Mouse (Mus musculus): ENCODE measurements around the gene Gmeb1.
A peak's percentile ranks its signal among the peaks of the same experiment; 100 is the strongest.
"Not testable (repeated sequence)": the region's sequence is repeated elsewhere in the genome, so short reads cannot be mapped to it uniquely, and the experiment has no call there.

Gmeb1 gene

DNA sequence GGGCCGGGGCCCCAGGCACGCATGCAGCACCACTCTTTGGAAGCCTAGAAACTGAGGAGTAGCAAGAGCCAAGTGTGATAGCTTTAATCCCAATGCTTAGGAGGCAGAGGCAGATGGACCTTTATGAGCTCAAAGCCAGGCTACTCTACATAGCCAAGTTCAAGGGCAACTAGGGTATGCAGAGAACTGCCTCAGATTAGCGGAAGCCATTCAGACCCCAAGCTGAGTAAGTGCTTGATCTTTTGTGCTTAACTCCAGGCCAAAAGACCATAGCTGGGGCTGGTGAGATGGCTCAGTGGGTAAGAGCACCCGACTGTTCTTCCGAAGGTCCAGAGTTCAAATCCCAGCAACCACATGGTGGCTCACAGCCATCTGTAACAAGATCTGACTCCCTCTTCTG lies 39.4 kb downstream of the Gmeb1 start:
- not testable (repeated sequence) for DNase-seq (ENCODE audit: low spot score in 2 of 2)

DNA sequence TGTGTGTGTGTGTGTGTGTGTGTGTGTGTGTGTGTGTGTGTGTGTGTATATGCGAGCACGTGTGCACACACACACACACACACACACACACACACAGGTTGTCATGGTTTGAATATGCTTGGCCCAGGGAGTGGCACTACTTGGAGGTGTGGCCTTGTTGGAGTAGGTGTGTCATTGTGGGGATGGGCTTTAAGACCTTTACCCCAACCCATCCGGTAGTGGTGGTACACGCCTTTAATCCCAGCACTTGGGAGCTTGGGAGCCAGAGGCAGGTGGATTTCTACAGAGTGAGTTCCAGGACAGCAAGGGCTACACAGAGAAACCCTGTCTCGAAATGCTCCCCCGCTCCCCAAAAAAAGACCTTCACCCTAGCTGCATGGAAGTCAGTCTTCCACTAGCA lies 43.0 kb downstream of the Gmeb1 start:
- not testable (repeated sequence) for DNase-seq (ENCODE audit: low spot score in 2 of 2)

DNA sequence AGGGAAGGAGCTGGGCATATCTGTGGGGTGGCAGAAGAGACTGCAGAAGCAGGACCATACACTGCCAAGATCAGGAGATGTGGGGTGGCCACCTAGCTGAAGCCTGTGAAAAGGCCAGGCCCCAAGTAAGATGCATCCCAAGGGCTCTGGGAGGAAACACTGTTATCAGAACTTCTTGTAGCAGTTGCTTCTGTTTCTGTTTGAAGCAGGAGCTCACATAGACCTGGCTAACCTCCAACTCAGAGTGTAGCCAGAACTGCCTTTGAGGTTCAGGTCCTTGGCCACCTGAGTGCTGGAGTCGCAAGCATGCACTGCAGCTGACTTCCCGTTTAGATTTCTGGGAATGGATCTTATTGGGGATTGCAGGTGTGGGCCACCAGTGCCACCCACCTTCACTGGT lies 43.6 kb downstream of the Gmeb1 start:
- DNase-seq (ENCODE audit: low spot score in 2 of 2), result no peak

DNA sequence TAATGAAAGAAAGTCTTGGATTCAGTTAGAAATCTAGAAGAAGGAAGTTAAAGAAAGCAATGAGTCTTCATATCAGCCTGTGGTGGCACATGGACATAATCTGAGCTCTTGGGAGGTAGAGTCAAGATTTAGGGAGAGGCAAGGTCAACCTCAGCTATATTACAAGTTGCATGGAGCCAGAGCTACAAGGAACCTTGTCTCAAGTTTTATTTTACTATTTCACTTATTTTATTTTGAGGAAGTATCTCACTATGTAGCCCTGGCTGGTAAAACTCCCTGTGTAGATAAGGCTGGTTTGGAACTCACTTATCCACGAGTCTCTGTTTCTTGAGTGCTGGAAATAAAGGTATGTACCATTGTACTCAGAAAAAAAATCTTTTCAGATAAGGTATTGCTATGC lies 44.8 kb downstream of the Gmeb1 start:
- DNase-seq (ENCODE audit: low spot score in 2 of 2), result no peak

DNA sequence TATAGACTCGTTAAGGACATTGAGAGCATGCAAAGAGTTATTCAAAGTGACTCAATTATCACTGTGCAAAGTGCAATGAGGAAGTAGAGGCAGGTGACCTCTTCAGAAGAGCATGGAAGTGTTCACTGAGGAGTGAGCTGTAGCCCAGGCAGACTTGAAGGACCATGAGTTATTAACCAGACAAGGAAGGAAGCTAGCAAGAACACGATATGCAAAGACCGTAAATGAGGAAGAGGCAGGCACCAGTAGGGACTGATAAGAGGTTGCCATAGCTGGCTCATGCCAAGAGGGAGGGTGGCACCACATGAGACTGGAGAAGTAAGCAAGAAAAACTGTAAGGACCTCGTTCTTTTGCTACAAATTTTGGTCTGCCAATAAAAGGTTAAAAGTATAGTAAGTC lies 46.6 kb downstream of the Gmeb1 start:
- peak in 1 of 2 experiments; percentile 25 for DNase-seq (ENCODE audit: low spot score in 2 of 2)

DNA sequence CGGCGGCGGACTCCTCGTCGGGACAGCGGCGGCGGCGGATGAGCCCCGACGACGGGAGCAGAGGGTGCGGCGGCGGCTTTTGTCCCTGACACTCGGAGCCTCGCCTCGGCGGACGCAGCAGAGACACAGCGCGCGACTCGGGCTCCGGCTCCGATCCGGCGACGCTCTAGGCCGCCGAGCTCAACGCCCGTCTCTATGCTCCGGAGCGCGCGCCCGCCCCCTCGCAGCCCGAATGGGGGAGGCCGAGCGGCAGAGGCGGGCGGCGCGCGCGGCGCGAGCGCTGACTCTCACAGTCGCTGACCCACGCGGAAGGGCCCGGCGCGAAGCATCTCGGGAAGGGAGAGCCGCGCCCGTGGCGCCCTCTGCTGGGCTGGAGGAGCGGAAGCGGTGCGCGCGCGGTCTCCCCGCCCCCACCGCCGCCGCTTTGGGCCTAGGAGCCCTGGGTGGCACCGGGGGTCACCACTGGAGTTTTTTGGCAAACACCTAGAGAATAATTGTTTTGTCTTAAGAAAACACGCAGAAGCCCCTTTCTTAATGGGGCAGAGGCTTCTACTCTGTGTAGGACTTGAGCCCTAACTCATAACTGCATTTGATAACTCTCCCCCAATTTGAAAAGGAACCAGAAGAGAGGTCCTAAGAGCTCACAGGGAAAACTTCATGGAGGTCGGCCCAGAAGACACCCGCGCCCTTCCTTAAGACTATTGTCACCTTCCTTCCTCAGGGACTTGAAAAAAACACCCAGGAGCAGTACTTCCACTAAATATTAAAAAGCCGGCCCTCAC lies 49.3 kb downstream of the Gmeb1 start, which contains the start of gene Ythdf2:
Ythdf2 (minus strand) TSS at position 351 of the 782 bp plus-strand sequence.
- peak; percentile 94 to 96 for DNase-seq (ENCODE audit: low spot score in 2 of 2)

DNA sequence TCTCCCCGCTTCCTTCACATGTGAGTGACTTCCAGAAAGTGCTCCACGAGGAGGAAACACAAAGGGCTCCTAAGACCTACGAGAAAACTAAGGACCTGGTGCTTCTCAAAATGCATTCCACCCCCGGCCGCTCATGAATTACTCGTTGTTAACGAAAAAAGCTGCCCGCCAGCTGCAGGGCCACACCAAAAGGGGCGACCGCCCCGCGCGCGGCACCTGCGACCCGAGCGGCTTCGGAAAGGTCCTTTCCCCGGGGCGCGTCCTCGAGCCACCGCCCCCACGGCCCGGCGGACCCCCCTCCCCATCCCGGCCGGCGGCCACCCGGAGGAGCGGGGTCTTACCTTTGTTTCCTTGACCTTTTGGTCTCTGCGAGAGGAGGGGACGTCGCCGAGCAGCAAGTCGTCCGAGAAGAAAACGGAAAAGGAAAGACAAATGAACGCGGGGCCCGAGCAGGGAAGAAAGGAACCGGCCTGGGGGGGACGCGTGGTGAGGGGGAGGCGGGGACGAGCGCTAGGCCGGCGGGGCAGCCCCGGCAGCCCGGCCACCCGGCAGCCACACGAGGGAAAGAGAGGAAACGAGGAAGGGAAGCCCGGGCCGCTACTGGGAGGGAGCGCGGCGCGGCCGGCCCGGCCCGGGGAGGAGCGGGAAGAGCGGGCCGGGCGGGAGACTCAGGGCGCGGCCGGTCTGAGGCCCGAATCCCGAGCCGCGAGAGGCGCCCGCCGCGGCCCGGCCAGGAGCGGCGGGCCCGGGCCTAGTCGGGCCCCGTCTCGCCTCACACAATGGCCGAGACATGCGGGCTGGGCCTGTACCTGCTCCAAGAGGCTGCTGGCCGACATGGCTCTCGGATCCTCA lies 50.1 kb downstream of the Gmeb1 start:
- peak; percentile 4 to 8 for DNase-seq (ENCODE audit: low spot score in 2 of 2)

DNA sequence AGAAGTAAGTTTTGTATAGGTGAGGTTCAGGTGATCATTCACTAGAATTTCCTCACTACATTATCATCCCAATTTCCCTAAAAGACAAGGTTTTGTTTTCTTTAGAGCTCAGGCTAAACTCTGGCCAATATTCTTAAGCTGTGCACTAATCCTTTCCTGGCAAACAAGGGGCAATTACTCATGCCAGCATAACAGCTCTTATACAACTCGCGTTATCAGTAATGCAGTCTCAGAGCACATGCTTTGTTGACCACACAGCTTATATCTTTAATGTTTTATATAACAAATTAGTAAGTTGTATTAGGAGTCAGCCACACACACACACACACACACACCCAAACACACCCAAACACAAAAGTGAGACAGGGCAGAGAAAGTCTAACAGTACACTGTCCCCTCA lies 51.1 kb downstream of the Gmeb1 start:
- no peak for DNase-seq (ENCODE audit: low spot score in 2 of 2)

DNA sequence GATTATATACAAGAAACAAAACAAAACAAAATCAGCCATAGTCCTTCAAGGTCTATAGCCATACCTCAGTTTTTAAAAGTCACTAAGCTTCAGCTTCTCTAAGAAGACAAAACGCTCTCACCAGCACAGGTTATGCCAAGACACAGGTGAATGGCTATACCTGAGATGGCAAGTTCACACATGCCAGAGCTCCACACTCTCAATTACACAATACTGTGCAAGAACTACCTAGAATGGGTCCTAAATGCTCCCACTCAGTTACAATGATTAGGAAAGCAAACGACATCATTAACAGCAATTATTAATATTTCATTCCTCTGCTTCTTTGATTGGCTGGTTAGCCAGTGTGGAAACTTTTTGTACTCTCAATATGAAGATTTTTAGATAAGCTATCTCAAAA lies 52.1 kb downstream of the Gmeb1 start:
- DNase-seq (ENCODE audit: low spot score in 2 of 2), result no peak

DNA sequence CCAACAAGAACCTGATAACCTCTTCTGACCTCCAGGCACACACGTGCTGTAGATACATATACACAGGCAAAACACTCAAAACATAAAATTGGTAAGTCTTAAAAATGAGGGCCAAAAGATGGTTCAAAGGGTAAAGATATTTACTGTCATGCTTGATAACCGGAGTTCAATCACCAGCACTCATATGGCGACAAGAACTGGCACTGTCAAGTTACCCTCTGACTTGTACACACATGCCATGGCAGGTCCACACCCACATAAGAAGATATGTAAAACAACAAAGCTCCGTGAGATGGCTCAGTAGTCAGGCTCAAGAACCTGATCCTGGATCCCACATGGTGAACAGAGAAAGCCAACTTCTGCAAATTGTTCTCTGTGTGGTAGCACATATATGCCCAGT lies 54.1 kb downstream of the Gmeb1 start:
- DNase-seq (ENCODE audit: low spot score in 2 of 2), result no peak

DNA sequence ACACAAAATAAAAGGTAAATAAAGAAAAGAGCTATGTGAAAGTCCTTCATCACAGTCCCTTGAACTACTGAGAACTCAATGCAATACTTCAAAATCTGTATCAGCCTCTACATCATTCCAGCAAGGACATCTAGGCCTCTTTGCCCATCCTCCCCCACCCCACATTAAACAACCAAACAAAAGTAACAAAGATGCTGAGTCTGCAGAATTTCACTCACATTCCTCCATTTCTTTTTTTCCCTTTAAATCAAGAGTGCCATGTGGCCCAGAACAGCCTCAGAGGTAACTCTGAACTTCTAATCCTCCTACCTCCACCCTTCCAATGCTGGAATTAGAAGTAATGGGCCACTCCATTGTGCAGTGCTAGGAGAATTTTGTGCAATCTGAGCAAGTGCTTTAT lies 62.6 kb downstream of the Gmeb1 start:
- no peak for DNase-seq (ENCODE audit: low spot score in 2 of 2)

DNA sequence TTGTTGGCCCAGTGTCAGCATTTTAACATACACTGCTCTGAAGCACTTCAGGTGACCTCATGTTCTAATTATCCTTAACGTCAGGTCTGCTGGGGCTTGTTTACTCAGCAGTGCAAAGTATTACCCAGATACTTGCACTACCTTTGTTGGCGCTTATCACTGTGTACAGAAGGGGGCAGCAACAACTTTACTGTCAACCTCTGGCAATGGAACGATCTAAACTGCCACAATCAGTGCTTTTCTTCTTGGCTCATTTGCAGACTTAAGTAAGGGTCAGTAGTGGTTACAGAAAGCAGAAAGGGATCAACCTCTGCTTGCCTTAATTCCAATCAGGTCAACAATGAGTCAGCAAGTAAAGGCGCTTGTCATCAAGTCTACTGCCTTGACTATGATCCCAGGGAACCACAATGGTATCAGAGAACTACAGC lies 63.1 kb downstream of the Gmeb1 start:
- peak in 1 of 2 experiments; percentile 23 for DNase-seq (ENCODE audit: low spot score in 2 of 2)

DNA sequence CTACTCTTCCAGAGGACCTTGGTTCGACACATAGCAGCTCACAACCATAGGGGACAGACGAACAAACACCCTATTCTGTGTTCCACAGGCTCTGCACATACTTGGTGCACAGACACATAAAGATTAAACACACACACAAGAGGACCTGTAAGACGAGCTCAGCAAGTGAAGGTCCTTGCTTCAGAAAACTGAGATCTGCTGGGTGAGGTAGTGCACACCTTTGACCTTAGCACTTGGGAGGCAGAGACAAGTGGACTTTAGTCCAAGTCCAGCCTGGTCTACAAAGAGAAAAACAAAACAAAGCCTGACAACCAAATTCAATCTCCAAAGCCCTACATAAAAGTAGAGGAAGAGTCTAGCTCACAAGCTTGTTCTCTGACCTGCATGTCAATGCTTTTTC lies 66.4 kb downstream of the Gmeb1 start:
- no peak for DNase-seq (ENCODE audit: low spot score in 2 of 2)

DNA sequence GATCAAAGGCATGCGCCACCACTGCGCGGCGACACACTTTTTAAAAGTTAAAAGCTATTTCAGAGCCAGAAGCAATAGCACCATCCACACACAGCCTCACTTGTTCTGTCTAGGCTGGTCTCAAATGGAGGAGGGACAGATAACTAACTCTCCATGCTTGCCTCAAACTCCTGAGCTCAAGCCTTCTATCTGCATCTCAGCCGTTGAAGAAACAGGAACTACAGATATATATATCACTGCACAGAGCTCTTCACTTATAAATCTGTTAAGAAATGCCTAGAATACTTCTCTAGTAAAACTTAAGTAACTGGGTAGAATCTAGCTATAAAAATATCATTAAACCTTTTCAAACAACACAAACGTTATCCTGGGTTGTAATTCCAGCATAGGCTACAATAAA lies 67.0 kb downstream of the Gmeb1 start:
- DNase-seq (ENCODE audit: low spot score in 2 of 2), result no peak

DNA sequence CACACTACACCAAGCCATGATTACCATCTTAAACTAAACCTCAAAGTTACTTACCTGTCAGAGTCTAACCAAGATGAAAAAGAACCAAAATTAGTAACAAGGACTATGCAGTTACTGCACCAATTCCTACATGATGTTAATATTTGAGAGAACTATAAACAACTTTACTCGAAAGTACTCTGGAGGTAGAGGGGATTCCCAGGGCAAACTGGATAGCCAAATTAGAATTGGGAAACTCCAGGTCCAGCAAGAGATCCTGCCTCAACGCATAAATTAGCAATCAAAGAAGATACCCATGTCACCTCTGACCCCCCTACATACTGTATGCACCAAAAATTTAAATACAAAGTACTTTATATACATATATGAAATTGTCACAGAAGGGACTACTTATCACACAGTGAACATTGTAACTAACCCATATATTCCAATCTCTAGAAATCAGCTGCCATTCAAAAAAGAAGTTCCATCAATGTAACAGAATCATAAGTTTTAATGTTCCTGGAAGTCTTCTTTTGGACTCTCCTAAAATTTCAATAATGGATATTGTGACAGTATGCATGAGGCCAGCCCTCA lies 73.5 kb downstream of the Gmeb1 start:
- DNase-seq (ENCODE audit: low spot score in 2 of 2), result no peak

DNA sequence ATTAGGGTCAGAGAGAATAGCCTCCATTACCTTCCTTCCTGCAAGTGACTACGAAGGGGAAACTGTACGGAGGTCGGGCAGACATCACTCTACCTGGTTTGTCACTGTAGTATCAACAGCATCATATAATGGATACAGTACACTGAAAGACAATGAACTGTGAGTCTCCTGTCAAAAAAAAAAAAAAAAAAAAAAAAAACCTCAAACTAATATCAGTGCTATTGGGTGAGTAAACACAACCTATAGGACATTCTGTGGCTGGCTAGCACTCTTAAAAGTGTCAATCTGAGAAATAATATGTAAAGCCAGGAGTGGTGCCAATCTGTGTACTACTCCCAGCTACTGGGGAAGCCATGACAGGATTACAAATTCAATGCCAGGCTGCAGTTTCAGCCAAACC lies 78.2 kb downstream of the Gmeb1 start:
- DNase-seq (ENCODE audit: low spot score in 2 of 2), result no peak

DNA sequence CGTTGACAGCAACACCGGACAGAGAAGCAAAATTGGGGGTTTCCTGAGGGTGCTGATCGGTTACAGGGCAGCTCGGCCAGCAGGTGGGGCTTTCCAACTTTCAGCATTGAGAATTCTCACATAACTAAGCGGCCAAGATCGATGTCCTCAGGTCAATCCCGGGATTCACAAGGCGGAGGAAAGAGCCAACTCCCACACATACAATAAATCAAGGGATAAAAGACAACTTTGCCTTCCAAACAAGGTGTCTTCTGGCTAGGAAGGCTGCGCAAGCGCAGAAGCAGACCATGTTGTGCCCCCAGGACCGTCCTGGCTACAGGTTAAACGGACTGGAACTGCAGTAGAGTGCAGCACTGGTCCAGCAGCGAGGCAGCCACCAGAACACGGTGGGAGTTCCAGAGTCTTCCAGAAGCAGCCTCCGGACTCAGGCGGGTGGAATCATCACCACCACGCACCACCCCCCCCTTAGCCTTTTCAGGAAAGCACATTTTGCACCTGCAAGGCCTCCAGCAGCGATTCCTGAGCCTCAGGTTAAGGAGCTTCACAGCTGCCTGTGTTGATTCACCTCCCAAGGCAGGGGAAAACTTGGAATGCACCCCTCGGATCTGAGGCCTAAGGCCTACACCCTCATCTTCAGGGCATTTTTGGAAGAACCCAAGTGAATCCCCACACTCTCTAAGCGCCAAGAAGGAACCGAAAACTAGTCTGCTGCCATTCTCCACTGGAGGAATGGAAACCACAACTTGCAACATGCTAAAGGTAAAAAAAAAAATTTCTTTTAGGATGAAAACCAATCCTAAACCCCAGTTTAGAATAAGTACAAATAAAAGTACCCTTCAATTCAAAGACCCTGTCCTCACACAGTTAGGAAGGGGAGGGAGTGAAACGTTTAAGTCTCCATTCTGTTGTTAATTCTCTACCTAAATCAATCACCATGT lies 79.4 kb downstream of the Gmeb1 start:
- DNase-seq (ENCODE audit: low spot score in 2 of 2), result no peak

DNA sequence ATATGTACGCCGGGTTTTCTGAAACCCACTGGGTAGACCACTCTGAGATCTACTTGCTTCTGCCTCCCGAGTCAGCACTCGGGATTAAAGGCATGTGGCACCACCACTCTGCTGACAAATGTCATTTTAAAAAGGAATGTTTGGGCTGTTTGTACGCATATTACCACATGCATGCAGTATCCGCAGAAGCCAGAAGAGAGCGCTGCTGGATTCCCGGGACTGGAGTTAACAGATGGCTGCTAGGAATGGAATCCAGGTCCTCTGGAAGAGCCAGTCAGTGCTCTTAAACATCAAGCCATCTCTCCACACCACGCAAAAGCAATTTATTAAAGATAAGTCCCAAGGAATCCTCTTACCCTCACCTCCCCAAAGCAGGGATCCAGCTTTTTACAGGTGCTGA lies 80.7 kb downstream of the Gmeb1 start:
- DNase-seq (ENCODE audit: low spot score in 2 of 2), result no peak

DNA sequence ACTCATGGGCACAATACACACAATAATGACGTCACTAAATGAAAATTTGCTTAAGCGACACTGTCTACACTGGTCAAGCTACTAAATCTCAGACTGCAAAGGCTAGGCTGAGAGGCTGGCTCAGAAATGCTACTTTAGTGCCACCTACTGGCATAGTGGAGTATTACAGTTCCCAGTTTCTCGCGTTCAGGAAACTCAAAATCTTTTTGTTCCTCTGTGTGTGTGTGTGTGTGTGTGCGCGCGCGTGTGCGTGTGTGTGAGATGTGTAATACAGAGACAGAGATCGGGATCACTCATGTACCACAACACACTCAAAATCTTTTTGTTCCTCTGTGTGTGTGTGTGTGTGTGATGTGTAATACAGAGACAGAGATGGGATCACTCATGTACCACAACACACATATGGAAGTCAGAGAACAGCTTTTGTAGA lies 82.8 kb downstream of the Gmeb1 start:
- peak in 1 of 2 experiments; percentile 55 for DNase-seq (ENCODE audit: low spot score in 2 of 2)

DNA sequence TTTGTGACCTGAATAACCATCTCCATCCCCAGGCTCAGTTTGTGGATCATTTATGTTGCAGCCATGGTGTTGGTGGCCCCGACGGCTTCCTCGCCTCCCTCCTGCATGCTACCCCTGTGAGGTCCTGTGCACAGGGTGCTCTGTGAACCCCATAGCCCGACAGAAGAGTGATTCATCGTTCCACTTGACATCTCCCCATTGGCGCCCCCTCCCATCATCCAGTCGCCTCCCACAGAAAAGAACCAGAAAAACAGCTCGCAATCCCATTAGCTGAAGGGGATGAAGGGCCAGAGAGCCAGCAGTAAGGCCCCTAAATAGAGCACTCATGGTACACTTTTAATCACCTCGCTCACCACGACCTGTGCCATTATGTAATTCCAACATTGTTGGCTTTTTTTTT lies 84.9 kb downstream of the Gmeb1 start:
- no peak for DNase-seq (ENCODE audit: low spot score in 2 of 2)
